Mouse (Mus musculus): Measurements from ENCODE around the gene Dyrk2. TPM values are rescaled to one million over a fixed set of nuclear protein-coding genes. Genes with fewer than 3 reads are reported as not detected.
A peak's percentile ranks its signal among the peaks of the same experiment; 100 is the strongest.

The Dyrk2 gene
- polyA plus RNA-seq, 1 experiment from 2014 or later, result 12.3 TPM

DNA sequence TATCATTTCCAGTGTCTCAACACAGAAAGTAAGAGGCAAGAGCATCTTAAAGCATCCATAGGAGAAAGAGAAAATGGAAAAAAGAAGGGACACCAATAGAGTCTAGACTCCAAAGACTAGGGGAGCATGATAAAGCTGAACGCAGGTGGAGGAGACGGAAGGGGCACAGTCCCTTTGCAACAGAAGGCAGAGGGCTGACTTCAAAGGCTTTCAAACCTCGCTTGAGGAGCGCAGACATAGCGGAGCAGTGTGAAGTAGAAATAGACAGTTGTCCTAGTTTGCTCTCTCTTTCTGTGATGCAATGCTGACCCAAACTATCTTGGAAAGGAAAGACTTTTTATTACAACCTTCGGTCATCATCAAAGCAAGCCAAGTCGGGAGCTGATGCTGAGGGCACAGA is 42.9 kb downstream of the Dyrk2 start:
- Histone ChIP-seq H3K4me2 (ENCODE audit: low read length) (no peak overlapping the region), H3K36me3 (ENCODE audit: control insufficient read depth, insufficient read depth, low read length) (no peaks in the 10 kb centered on the region), H3K9me3 (replicated peaks; ENCODE audit: control insufficient read depth, low read length, poor library complexity, severe bottlenecking) (no peaks in the 10 kb centered on the region), H3K27me3 (ENCODE audit: control insufficient read depth, insufficient read depth, low read depth, low read length) (no peaks in the 10 kb centered on the region), H3K4me3 (ENCODE audit: low read depth, low read length) (no peak overlapping the region), H3K4me1 (ENCODE audit: control insufficient read depth, insufficient read depth, low read length) (no peaks in the 10 kb centered on the region), H3K9ac (ENCODE audit: low read depth, low read length) (no peak overlapping the region), H3K27ac (ENCODE audit: low read length) (no peak overlapping the region)
- ATAC-seq, result no peak
- 94% methylated on average over 7 of the region's 7 CpGs for WGBS

DNA sequence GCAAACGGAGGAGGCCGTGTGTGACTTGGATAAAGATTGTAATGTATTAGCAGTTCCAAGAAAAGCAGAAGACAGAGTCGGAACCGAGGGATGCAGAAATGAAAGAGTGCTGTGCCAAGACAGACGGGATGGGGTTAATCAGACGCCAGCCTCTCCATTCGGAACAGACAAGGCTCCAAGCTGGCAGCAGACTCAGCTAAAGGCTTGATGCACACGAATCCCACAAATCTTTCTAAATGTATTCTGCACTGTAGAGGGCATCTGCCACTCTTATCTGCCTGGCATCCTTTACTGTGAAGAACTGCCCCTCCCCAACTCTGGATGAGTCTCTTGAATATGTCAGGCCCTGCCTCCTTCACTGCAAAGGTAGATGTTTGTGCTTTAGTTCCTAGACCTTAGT is 45.2 kb downstream of the Dyrk2 start:
- H3K4me3 ChIP-seq (ENCODE audit: low read depth, low read length), result no peak overlapping the region
- H3K36me3 ChIP-seq (ENCODE audit: control insufficient read depth, insufficient read depth, low read length), result no peaks in the 10 kb centered on the region
- H3K4me2 ChIP-seq (ENCODE audit: low read length), result no peak overlapping the region
- no peak overlapping the region for H3K9ac ChIP-seq (ENCODE audit: low read depth, low read length)
- H3K27ac ChIP-seq (ENCODE audit: low read length), result no peak overlapping the region
- ATAC-seq, result no peak
- 81% methylated on average over 8 of the region's 8 CpGs for WGBS
- no peaks in the 10 kb centered on the region for H3K27me3 ChIP-seq (ENCODE audit: control insufficient read depth, insufficient read depth, low read depth, low read length)
- 0 out of 2 replicates have a peak, but pooled peaks cover 3% of the 10 kb centered on the region for H3K4me1 ChIP-seq (ENCODE audit: control insufficient read depth, insufficient read depth, low read length)
- H3K9me3 ChIP-seq (replicated peaks; ENCODE audit: control insufficient read depth, low read length, poor library complexity, severe bottlenecking), result no peaks in the 10 kb centered on the region

DNA sequence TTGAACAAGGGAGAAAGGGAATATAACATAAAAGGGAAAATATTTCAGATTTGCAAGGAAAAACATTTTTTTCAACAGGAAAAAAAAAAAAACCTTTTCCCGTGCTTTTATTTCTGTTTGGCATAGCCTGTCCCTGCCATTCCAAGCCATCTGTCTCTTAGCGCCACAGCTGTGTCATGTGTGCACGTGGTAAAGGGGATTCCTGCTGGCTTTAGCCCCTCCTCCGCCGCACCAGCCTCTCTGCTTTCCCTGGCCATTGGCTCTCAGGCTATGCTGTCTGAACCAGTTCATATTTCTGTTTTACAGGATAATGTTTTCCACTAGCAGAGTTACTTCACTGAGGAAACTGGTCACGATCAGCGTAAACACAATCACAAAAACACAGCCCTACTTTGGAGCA is 49.1 kb downstream of the Dyrk2 start:
- Histone ChIP-seq H3K4me1 (ENCODE audit: control insufficient read depth, insufficient read depth, low read length) (0 out of 2 replicates have a peak, but pooled peaks cover 3% of the 10 kb centered on the region), H3K27me3 (ENCODE audit: control insufficient read depth, insufficient read depth, low read depth, low read length) (no peaks in the 10 kb centered on the region), H3K9me3 (replicated peaks; ENCODE audit: control insufficient read depth, low read length, poor library complexity, severe bottlenecking) (no peaks in the 10 kb centered on the region), H3K36me3 (ENCODE audit: control insufficient read depth, insufficient read depth, low read length) (no peaks in the 10 kb centered on the region), H3K9ac (ENCODE audit: low read depth, low read length) (no peak overlapping the region), H3K27ac (ENCODE audit: low read length) (no peak overlapping the region), H3K4me2 (ENCODE audit: low read length) (no peak overlapping the region), H3K4me3 (ENCODE audit: low read depth, low read length) (no peak overlapping the region)
- peak; percentile 77 for ATAC-seq
- WGBS, result 34% methylated on average over 7 of the region's 7 CpGs

DNA sequence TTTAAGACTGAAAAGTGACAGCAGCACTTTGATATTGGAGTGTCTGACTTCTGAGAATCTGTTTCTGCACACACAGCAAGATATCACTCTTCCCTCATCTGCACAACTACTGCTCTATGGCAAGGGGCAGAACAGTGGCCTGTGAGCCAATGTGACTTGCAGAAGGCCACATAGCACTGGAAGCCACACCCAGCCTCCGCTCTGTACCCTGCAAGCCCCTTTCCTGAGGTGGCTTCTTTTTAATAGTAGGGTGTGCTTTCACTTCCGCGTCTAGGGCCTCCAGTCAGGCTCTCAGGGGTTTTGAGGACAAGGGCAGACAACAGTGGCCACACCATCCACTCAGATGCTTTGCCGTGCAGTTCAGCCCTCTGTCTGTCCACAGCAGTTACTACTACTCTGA is 50.2 kb downstream of the Dyrk2 start:
- ATAC-seq, result no peak
- Histone ChIP-seq H3K27ac (ENCODE audit: low read length) (no peak overlapping the region), H3K9me3 (replicated peaks; ENCODE audit: control insufficient read depth, low read length, poor library complexity, severe bottlenecking) (no peaks in the 10 kb centered on the region), H3K4me2 (ENCODE audit: low read length) (no peak overlapping the region), H3K4me3 (ENCODE audit: low read depth, low read length) (no peak overlapping the region), H3K27me3 (ENCODE audit: control insufficient read depth, insufficient read depth, low read depth, low read length) (no peaks in the 10 kb centered on the region), H3K36me3 (ENCODE audit: control insufficient read depth, insufficient read depth, low read length) (no peaks in the 10 kb centered on the region), H3K4me1 (ENCODE audit: control insufficient read depth, insufficient read depth, low read length) (0 out of 2 replicates have a peak, but pooled peaks cover 3% of the 10 kb centered on the region), H3K9ac (ENCODE audit: low read depth, low read length) (no peak overlapping the region)
- WGBS, result 92% methylated on average over 4 of the region's 4 CpGs

DNA sequence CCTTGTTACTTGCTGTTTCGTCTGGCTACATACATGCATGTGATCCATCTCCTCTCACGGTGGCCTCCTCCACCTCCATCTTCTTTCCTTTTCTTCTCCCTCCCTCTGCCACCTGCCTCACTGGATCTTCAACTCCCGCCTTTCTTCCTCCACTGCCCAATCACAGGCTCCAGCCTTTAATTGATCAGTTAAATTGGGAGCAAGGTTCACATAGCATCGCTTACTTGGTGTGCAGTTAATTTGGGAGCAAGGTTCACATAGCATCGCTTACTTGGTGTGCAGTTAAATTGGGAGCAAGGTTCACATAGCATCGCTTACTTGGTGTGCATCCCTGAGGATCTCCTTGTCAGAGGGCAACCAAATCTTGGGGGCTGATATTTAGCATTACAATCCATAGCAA is 52.9 kb downstream of the Dyrk2 start:
- ATAC-seq, result no peak
- 92% methylated on average over 6 of the region's 6 CpGs for WGBS
- 0 out of 2 replicates have a peak, but pooled peaks cover 3% of the 10 kb centered on the region for H3K4me1 ChIP-seq (ENCODE audit: control insufficient read depth, insufficient read depth, low read length)
- no peak overlapping the region for H3K9ac ChIP-seq (ENCODE audit: low read depth, low read length)
- H3K36me3 ChIP-seq (ENCODE audit: control insufficient read depth, insufficient read depth, low read length), result no peaks in the 10 kb centered on the region
- no peak overlapping the region for H3K27ac ChIP-seq (ENCODE audit: low read length)
- H3K27me3 ChIP-seq (ENCODE audit: control insufficient read depth, insufficient read depth, low read depth, low read length), result no peaks in the 10 kb centered on the region
- H3K4me3 ChIP-seq (ENCODE audit: low read depth, low read length), result no peak overlapping the region
- H3K4me2 ChIP-seq (ENCODE audit: low read length), result no peak overlapping the region
- no peaks in the 10 kb centered on the region for H3K9me3 ChIP-seq (replicated peaks; ENCODE audit: control insufficient read depth, low read length, poor library complexity, severe bottlenecking)

DNA sequence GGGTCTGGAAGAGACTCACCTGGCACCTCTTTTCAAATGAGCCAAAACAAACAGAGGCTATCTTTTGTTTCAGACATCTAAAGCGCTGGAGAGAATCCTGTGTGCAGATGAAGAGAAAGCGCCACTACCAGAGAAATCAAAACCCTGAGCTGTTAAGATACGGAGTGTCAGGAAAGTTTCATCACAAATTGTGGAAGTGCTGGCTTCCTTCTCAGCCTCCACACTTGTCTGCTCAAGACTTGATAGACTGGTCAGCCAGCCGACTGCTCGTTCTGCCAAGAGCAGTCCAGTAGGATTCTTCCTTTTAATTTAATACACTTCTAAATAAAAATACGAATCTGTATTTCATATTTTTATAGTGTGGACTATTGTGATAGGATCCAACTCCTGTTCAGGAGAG is 58.1 kb downstream of the Dyrk2 start:
- Histone ChIP-seq H3K27ac (ENCODE audit: low read length) (no peak overlapping the region), H3K27me3 (ENCODE audit: control insufficient read depth, insufficient read depth, low read depth, low read length) (no peaks in the 10 kb centered on the region), H3K9me3 (replicated peaks; ENCODE audit: control insufficient read depth, low read length, poor library complexity, severe bottlenecking) (no peaks in the 10 kb centered on the region), H3K36me3 (ENCODE audit: control insufficient read depth, insufficient read depth, low read length) (no peaks in the 10 kb centered on the region), H3K4me2 (ENCODE audit: low read length) (no peak overlapping the region), H3K9ac (ENCODE audit: low read depth, low read length) (no peak overlapping the region), H3K4me1 (ENCODE audit: control insufficient read depth, insufficient read depth, low read length) (no peaks in the 10 kb centered on the region), H3K4me3 (ENCODE audit: low read depth, low read length) (no peak overlapping the region)
- no peak for ATAC-seq
- WGBS, result 86% methylated on average over 6 of the region's 6 CpGs

DNA sequence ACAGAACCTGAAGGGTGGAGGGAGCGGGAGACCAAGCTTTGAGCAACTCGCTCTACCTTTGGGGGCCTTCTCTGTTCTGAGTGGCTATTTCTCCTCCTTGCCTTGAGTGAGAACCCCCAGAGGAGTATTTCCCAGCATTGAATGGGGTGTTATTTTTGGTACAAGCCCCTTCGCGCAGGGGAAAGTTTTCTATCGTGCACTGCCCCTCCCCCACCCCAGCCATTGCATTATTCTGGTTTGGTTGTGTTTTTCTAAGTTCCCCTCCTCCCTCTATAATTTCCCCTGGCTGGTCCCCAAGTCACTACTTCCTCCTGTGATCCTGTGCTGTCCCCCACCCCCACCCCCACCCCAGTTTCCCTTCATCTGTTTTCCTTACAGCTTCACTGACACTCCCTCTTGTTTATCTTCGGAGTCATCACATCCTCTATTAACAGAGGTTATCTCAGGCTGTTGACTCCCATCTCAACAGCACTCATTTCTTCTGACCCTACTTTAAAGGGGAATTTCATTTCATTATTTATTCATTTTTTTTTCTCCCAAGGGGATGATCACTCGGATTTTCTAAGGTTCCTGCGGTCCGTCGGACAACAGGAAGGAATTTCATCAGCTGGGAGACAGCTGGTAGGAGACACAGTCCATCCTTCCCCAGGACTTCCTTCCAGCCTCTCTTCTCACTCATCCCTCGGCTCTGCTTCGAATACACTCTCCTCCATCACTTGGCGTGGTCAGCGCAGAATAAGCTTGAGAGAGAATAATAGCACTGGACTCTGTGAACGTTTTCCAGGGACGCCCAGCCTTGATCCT is 58.9 kb downstream of the Dyrk2 start:
- H3K27ac ChIP-seq (ENCODE audit: low read length), result no peak overlapping the region
- H3K36me3 ChIP-seq (ENCODE audit: control insufficient read depth, insufficient read depth, low read length), result no peaks in the 10 kb centered on the region
- no peak overlapping the region for H3K4me3 ChIP-seq (ENCODE audit: low read depth, low read length)
- 67% methylated on average over 16 of the region's 16 CpGs for WGBS
- H3K9ac ChIP-seq (ENCODE audit: low read depth, low read length), result no peak overlapping the region
- no peak overlapping the region for H3K4me2 ChIP-seq (ENCODE audit: low read length)
- H3K27me3 ChIP-seq (ENCODE audit: control insufficient read depth, insufficient read depth, low read depth, low read length), result no peaks in the 10 kb centered on the region
- no peaks in the 10 kb centered on the region for H3K4me1 ChIP-seq (ENCODE audit: control insufficient read depth, insufficient read depth, low read length)
- H3K9me3 ChIP-seq (replicated peaks; ENCODE audit: control insufficient read depth, low read length, poor library complexity, severe bottlenecking), result no peaks in the 10 kb centered on the region
- no peak for ATAC-seq
